Mouse (Mus musculus) lung, adult 10 weeks (tissue): ENCODE measurements around the gene Hk1. TPM values are rescaled to one million over a fixed set of nuclear protein-coding genes. Genes with fewer than 3 reads are reported as not detected.

Source experiments
- polyA plus RNA-seq: library from polyadenylated mRNA; stranded (reverse); fragments of 350-450 nt; fragmentation: Illumina TruSeq; extraction: RNeasy Lipid Tissue Mini Kit (QIAGEN cat#74804); gene quantifications from one replicate; pipeline ENCODE4 v1.2.3, GENCODE M21; 2014; ENCODE audit warnings: low read depth, low replicate concordance; ENCODE audit not compliant: insufficient read depth

Gene Hk1
- polyA plus RNA-seq = 17.9 TPM

GRCm38 (mm10) chr10:62379808-62380207 is at the start of gene Hk1:
Hk1 (minus strand) TSS chr10:62379908.

GRCm38 (mm10) chr10:62422255-62422654 is 42.5 kb upstream of the Hk1 start, which contains the start of gene Hkdc1:
Hkdc1 (minus strand) TSS chr10:62422491.

GRCm38 (mm10) chr10:62252000-62252488 is 127.7 kb downstream of the Hk1 start, which contains the start of gene Tacr2:
Tacr2 (plus strand) TSS chr10:62252438.

DNA sequence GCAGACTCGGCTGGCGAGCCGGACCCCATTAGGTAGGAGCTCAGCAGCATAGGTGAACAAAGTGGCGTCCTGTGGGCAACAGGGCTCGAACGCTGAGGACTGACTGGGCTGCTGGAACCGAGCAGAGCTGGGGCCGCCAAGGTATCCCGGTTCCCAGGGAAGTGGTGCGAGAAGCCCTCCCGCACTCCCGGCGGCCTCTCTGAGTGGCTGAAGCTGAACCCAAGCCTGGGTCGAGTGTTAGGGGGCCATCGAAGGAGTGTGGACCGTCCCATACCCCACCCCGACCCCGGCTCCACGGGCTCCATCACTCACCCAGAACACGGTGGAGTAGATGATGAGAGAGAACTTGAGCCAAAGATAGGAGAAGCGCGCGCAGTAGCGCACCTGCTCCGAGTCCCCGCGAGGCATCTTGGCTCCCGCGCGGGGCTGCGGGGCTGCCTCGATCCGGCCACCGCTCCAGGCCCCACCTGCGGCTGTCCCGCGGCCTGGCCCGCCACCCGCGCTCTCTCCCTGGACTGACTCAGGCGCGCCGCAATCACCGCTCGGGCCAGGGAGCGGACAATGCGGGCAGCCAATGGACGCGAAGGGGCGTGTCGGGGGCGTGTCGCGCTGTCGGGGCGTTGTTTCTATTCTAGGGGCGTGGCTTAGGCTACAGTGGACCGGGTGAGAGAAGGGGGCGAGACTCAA is 148.9 kb downstream of the Hk1 start, which contains the start of gene Tspan15:
Tspan15 (minus strand) TSS at position 544 of the 687 bp plus-strand sequence.

Other genes with a start within 250 kb of the Hk1 start
- not detected for gene Neurog3, start 246.8 kb downstream of the Hk1 start, polyA plus RNA-seq
- 11.7 TPM for gene Fam241b, start 236.0 kb downstream of the Hk1 start, polyA plus RNA-seq
- 44.5 TPM for gene Tspan15, start 148.7 kb downstream of the Hk1 start, polyA plus RNA-seq
- gene Tacr2, start 127.5 kb downstream of the Hk1 start, polyA plus RNA-seq = 0.10 TPM
- 3.0 TPM for gene Hkdc1, start 42.6 kb upstream of the Hk1 start, polyA plus RNA-seq
- not detected for gene 4930507D05Rik, start 69.6 kb upstream of the Hk1 start, polyA plus RNA-seq
- gene Supv3l1, start 69.8 kb upstream of the Hk1 start, polyA plus RNA-seq = 8.4 TPM
- gene Vps26a, start 106.9 kb upstream of the Hk1 start, polyA plus RNA-seq = 33.3 TPM
- 199 TPM for gene Srgn, start 147.5 kb upstream of the Hk1 start, polyA plus RNA-seq
- 24.5 TPM for gene Kif1bp, start 198.5 kb upstream of the Hk1 start, polyA plus RNA-seq
- gene Ddx21, start 222.4 kb upstream of the Hk1 start, polyA plus RNA-seq = 16.6 TPM